Mouse (Mus musculus) midbrain, embryonic 11.5 days (tissue): ENCODE measurements around the gene Pygm. TPM values are rescaled to one million over a fixed set of nuclear protein-coding genes. Genes with fewer than 3 reads are reported as not detected.

Source experiments
- ATAC-seq: fragments of 200-750 bp; cut with Nextera tagmentation; 2 replicates; pipeline ENCODE4 v1.8.0; 2017; ENCODE audit warnings: moderate TSS enrichment, moderate library complexity; ENCODE audit not compliant: low FRiP score
- DNase-seq: peaks from one replicate; pipeline ENCODE4 v3.0.0; 2015; ENCODE audit warnings: low spot score; ENCODE audit errors: missing footprints
- H3K27ac ChIP-seq: fragments of 300-500 bp; sonication (generic); 2 replicates; pipeline ENCODE4 v1.5.1; 2014; ENCODE audit warnings: low read depth, low read length
- H3K27me3 ChIP-seq: fragments of 300-500 bp; sonication (generic); 2 replicates; pipeline ENCODE4 v1.6.1; 2014; ENCODE audit warnings: mild to moderate bottlenecking, low read length, moderate library complexity, mixed read lengths; ENCODE audit not compliant: control insufficient read depth, insufficient read depth
- H3K36me3 ChIP-seq: fragments of 300-500 bp; sonication (generic); 2 replicates; pipeline ENCODE4 v1.6.1; 2014; ENCODE audit warnings: mild to moderate bottlenecking, low read length, moderate library complexity, mixed read lengths; ENCODE audit not compliant: control insufficient read depth, insufficient read depth
- H3K4me1 ChIP-seq: fragments of 300-500 bp; sonication (generic); 2 replicates; pipeline ENCODE4 v1.6.1; 2014; ENCODE audit warnings: low read length; ENCODE audit not compliant: control insufficient read depth, insufficient read depth
- H3K4me2 ChIP-seq: fragments of 300-500 bp; sonication (generic); 2 replicates; pipeline ENCODE4 v1.6.1; 2014; ENCODE audit warnings: mild to moderate bottlenecking, moderate library complexity
- H3K4me3 ChIP-seq: fragments of 300-500 bp; sonication (generic); 2 replicates; pipeline ENCODE4 v1.5.1; 2014; ENCODE audit warnings: low read depth, low read length
- H3K9ac ChIP-seq: fragments of 300-500 bp; sonication (generic); 2 replicates; pipeline ENCODE4 v1.6.1; 2014; ENCODE audit warnings: low read length
- H3K9me3 ChIP-seq: fragments of 300-500 bp; sonication (generic); 2 replicates; pipeline ENCODE4 v1.6.1; 2016; ENCODE audit warnings: low read length; ENCODE audit not compliant: control insufficient read depth
- WGBS: fragments of 180-500 bp; shearing (Covaris S2); extraction: QIAGEN DNeasy Blood & Tissue Kit; methylation state at CpG from one replicate; pipeline ENCODE4 v1.1.7; 2014; 5-methylcytosine and 5-hydroxymethylcytosine counted together
- polyA plus RNA-seq: library from polyadenylated mRNA; unstranded; fragments of >200 nt; fragmentation: Nextera tagmentation; extraction: Ambion mirVana; gene quantifications from 2 replicates; pipeline ENCODE4 v1.2.1, GENCODE M21; 2014

Pygm gene
- polyA plus RNA-seq, 1 experiment from 2014 or later: 0.81 TPM

- peak overlapping the region; percentile 84 for H3K4me2 ChIP-seq
- DNase-seq: peak; percentile 91
- 7% methylated on average over 22 of the region's 23 CpGs for WGBS
- H3K27me3 ChIP-seq: peaks cover 17% of the 10 kb centered on the region
- H3K4me1 ChIP-seq: peaks cover 47% of the 10 kb centered on the region
- no peaks in the 10 kb centered on the region for H3K36me3 ChIP-seq
- H3K4me3 ChIP-seq: peak overlapping the region; percentile 51
- ATAC-seq: peak; percentile 22
- H3K9me3 ChIP-seq: no peaks in the 10 kb centered on the region
- peak overlapping the region; percentile 73 for H3K9ac ChIP-seq
- 0 out of 2 replicates have a peak overlapping the region, but pooled peaks have one; percentile 8 for H3K27ac ChIP-seq
Measured at GRCm38 (mm10) chr19:6418984-6419692, 34.9 kb downstream of the Pygm start.

- no peak overlapping the region for H3K27ac ChIP-seq
- H3K4me2 ChIP-seq: peak overlapping the region; percentile 84
Measured at GRCm38 (mm10) chr19:6419805-6420310, 35.7 kb downstream of the Pygm start.

GRCm38 (mm10) chr19:6420481-6421210 lies 36.4 kb downstream of the Pygm start:
- WGBS: 61% methylated on average over 19 of the region's 19 CpGs
- no peaks in the 10 kb centered on the region for H3K36me3 ChIP-seq
- no peak overlapping the region for H3K27ac ChIP-seq
- H3K4me3 ChIP-seq: peak overlapping the region; percentile 51
- peaks cover 17% of the 10 kb centered on the region for H3K27me3 ChIP-seq
- ATAC-seq (no peak), DNase-seq (no peak)
- peak overlapping the region; percentile 84 for H3K4me2 ChIP-seq
- H3K9me3 ChIP-seq: no peaks in the 10 kb centered on the region
- H3K4me1 ChIP-seq: peaks cover 41% of the 10 kb centered on the region
- peak overlapping the region; percentile 10; the same call in 1 of the 2 replicates for H3K9ac ChIP-seq

More at GRCm38 (mm10) chr19:6419805-6420310, 35.7 kb downstream of the Pygm start:
- 60% methylated on average over 9 of the region's 9 CpGs for WGBS
- H3K27me3 ChIP-seq: peaks cover 17% of the 10 kb centered on the region
- no peaks in the 10 kb centered on the region for H3K9me3 ChIP-seq
- peaks cover 44% of the 10 kb centered on the region for H3K4me1 ChIP-seq
- ATAC-seq (no peak), DNase-seq (no peak)
- peak overlapping the region; percentile 51 for H3K4me3 ChIP-seq
- H3K36me3 ChIP-seq: no peaks in the 10 kb centered on the region
- peak overlapping the region; percentile 73 for H3K9ac ChIP-seq

- Histone ChIP-seq H3K9ac (no peak overlapping the region), H3K9me3 (no peaks in the 10 kb centered on the region), H3K4me1 (peaks cover 36% of the 10 kb centered on the region), H3K36me3 (no peaks in the 10 kb centered on the region), H3K4me2 (no peak overlapping the region), H3K4me3 (no peak overlapping the region), H3K27me3 (peaks cover 22% of the 10 kb centered on the region), H3K27ac (no peak overlapping the region)
- 82% methylated on average over 9 of the region's 9 CpGs for WGBS
- DNase-seq (no peak), ATAC-seq (no peak)
Measured at GRCm38 (mm10) chr19:6421211-6421590, 37.0 kb downstream of the Pygm start.

- 82% methylated on average over 7 of the region's 7 CpGs for WGBS
- no peak overlapping the region for H3K9ac ChIP-seq
- peaks cover 30% of the 10 kb centered on the region for H3K27me3 ChIP-seq
- no peaks in the 10 kb centered on the region for H3K9me3 ChIP-seq
- ATAC-seq: no peak
- H3K4me1 ChIP-seq: peaks cover 28% of the 10 kb centered on the region
- H3K4me2 ChIP-seq: no peak overlapping the region
- H3K4me3 ChIP-seq: no peak overlapping the region
- no peaks in the 10 kb centered on the region for H3K36me3 ChIP-seq
- H3K27ac ChIP-seq: no peak overlapping the region
- no peak for DNase-seq
Measured at GRCm38 (mm10) chr19:6422014-6422413, 37.8 kb downstream of the Pygm start.

GRCm38 (mm10) chr19:6423241-6423640 lies 39.0 kb downstream of the Pygm start:
- peaks cover 42% of the 10 kb centered on the region for H3K27me3 ChIP-seq
- no peak for DNase-seq
- peaks cover 27% of the 10 kb centered on the region for H3K4me1 ChIP-seq

GRCm38 (mm10) chr19:6424137-6424881 lies 40.1 kb downstream of the Pygm start:
- Histone ChIP-seq H3K4me3 (no peak overlapping the region), H3K36me3 (no peaks in the 10 kb centered on the region), H3K27me3 (peaks cover 53% of the 10 kb centered on the region), H3K4me2 (no peak overlapping the region), H3K9ac (no peak overlapping the region), H3K9me3 (no peaks in the 10 kb centered on the region), H3K27ac (no peak overlapping the region), H3K4me1 (peaks cover 32% of the 10 kb centered on the region)
- DNase-seq (no peak), ATAC-seq (no peak)
- WGBS: 69% methylated on average over 8 of the region's 8 CpGs

More at GRCm38 (mm10) chr19:6423241-6423640, 39.0 kb downstream of the Pygm start:
- WGBS: 86% methylated on average over 16 of the region's 16 CpGs
- no peak overlapping the region for H3K4me3 ChIP-seq
- H3K9ac ChIP-seq: no peak overlapping the region
- H3K9me3 ChIP-seq: no peaks in the 10 kb centered on the region
- no peak overlapping the region for H3K27ac ChIP-seq
- no peak overlapping the region for H3K4me2 ChIP-seq
- no peaks in the 10 kb centered on the region for H3K36me3 ChIP-seq
- ATAC-seq: no peak

GRCm38 (mm10) chr19:6425595-6425994 lies 41.4 kb downstream of the Pygm start:
- Histone ChIP-seq H3K9me3 (no peaks in the 10 kb centered on the region), H3K27me3 (peaks cover 50% of the 10 kb centered on the region), H3K27ac (no peak overlapping the region), H3K4me2 (no peak overlapping the region), H3K4me1 (peaks cover 24% of the 10 kb centered on the region), H3K9ac (no peak overlapping the region), H3K36me3 (no peaks in the 10 kb centered on the region), H3K4me3 (no peak overlapping the region)
- no peak for DNase-seq
- ATAC-seq: no peak
- WGBS: 47% methylated on average over 5 of the region's 5 CpGs
